Mouse (Mus musculus) kidney, embryonic 14.5 days (tissue): ENCODE data around the gene Gm28551. TPM values are rescaled to one million over a fixed set of nuclear protein-coding genes. Genes with fewer than 3 reads are reported as not detected.
"Not testable (repeated sequence)": the region's sequence is repeated elsewhere in the genome, so short reads cannot be mapped to it uniquely, and the experiment has no call there.

Experiments used
- ATAC-seq: fragments of 200-750 bp; cut with Nextera tagmentation; 2 replicates; pipeline ENCODE4 v1.8.0; 2017; ENCODE audit warnings: moderate number of reproducible peaks, mild to moderate bottlenecking, moderate TSS enrichment, moderate library complexity; ENCODE audit not compliant: low FRiP score, low TSS enrichment
- H3K27ac ChIP-seq: fragments of 300-500 bp; sonication (generic); 2 replicates; pipeline ENCODE4 v1.5.1; 2014; ENCODE audit warnings: low read depth, mild to moderate bottlenecking, low read length, moderate library complexity, mixed read lengths
- H3K27me3 ChIP-seq: fragments of 300-500 bp; sonication (generic); 2 replicates; pipeline ENCODE4 v1.6.1; 2014; ENCODE audit warnings: mild to moderate bottlenecking, low read length; ENCODE audit not compliant: control insufficient read depth, insufficient read depth
- H3K36me3 ChIP-seq: fragments of 300-500 bp; sonication (generic); 2 replicates; pipeline ENCODE4 v1.6.1; 2014; ENCODE audit warnings: low read length, mixed read lengths; ENCODE audit not compliant: control insufficient read depth, insufficient read depth
- H3K4me1 ChIP-seq: fragments of 300-500 bp; sonication (generic); 2 replicates; pipeline ENCODE4 v1.6.1; 2014; ENCODE audit warnings: low read length, mixed read lengths; ENCODE audit not compliant: control insufficient read depth, insufficient read depth
- H3K4me2 ChIP-seq: fragments of 300-500 bp; sonication (generic); replicated peaks from 2 replicates; pipeline ENCODE4 v1.6.1; 2014; ENCODE audit warnings: low read depth, mild to moderate bottlenecking, low read length
- H3K4me3 ChIP-seq: fragments of 300-500 bp; sonication (generic); 2 replicates; pipeline ENCODE4 v1.5.1; 2014; ENCODE audit warnings: mild to moderate bottlenecking, low read length
- H3K9ac ChIP-seq: fragments of 300-500 bp; sonication (generic); 2 replicates; pipeline ENCODE4 v1.6.1; 2014; ENCODE audit warnings: low read depth, mild to moderate bottlenecking, low read length, moderate library complexity
- H3K9me3 ChIP-seq: fragments of 300-500 bp; sonication (generic); 2 replicates; pipeline ENCODE4 v1.6.1; 2016; ENCODE audit warnings: low read length; ENCODE audit not compliant: control insufficient read depth
- WGBS: fragments of 180-500 bp; shearing (Covaris S2); extraction: QIAGEN DNeasy Blood & Tissue Kit; methylation state at CpG from one replicate; pipeline ENCODE4 v1.1.7; 2014; 5-methylcytosine and 5-hydroxymethylcytosine counted together
- polyA plus RNA-seq: library from polyadenylated mRNA; unstranded; fragments of >200 nt; fragmentation: Nextera tagmentation; extraction: Ambion mirVana; gene quantifications from 2 replicates; pipeline ENCODE4 v1.2.1, GENCODE M21; 2014

Gene Gm28551
- polyA plus RNA-seq, 1 experiment from 2014 or later, result 0.85 TPM

DNA sequence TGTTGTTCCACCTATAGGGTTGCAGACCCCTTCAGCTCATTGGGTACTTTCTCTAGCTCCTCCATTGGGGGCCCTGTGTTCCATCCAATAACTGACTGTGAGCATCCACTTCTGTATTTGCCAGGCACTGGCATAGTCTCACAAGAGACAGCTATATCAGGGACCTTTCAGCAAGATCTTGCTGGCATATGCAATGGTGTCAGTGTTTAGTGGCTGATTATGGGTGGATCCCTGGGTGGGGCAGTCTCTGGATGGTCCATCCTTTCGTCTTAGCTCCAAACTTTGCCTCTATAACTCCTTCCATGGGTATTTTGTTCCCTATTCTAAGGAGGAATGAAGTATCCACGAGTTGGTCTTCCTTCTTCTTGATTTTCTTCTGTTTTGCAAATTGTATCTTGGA lies 15.1 kb downstream of the Gm28551 start:
- not testable (repeated sequence) for H3K9me3 ChIP-seq, H3K27me3 ChIP-seq, H3K27ac ChIP-seq, ATAC-seq, H3K9ac ChIP-seq, H3K4me2 ChIP-seq, H3K4me3 ChIP-seq, H3K4me1 ChIP-seq
- H3K36me3 ChIP-seq, result peaks cover 10% of the 10 kb centered on the region; the same call in 1 of the 2 replicates
- WGBS, result 69% methylated on average over 2 of the region's 2 CpGs

DNA sequence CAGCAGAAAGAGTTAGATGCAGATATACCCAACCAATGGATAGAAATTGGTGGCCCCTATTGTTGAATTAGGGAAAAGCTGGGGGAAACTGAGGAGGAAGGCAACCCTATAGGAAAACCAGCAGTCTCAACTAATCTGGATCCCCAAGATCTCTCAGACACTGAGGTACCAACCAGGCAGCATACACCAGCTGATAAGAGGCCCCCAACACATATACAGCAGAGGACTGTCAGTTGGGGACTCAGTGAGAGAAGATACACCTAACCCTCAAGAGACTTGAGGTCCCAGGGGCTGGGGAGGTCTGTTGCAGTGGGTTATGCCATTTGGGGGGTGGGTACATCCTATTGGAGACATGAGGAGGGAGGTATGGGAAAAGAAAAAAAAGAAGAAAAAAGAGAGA lies 17.0 kb downstream of the Gm28551 start:
- Histone ChIP-seq H3K4me2 (no peak overlapping the region), H3K4me1 (no peaks in the 10 kb centered on the region)
- ATAC-seq, result no peak

DNA sequence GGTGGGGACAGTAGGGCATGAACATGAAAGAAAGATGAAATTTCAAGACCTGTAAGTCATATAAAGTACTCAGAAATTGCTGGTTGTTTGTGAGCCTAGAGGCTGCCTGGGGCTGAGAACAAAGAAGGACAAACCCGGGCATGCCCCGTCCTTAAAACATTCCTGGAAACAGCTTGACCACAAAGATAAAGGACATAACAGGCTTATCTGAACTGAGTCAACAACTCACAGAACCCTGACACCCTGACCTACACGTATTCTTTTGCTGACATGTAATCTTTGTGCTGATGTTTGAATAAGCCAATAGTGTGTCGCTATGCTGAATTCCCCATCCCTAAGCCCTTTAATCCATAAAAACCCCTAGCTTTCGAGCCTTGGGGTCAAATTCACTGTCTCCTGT lies 18.9 kb downstream of the Gm28551 start:
- 91% methylated on average over 5 of the region's 5 CpGs for whole genome bisulfite sequencing
- not testable (repeated sequence) for H3K27ac ChIP-seq, H3K36me3 ChIP-seq, H3K9me3 ChIP-seq, ATAC-seq, H3K9ac ChIP-seq, H3K4me1 ChIP-seq, H3K4me2 ChIP-seq, H3K4me3 ChIP-seq, H3K27me3 ChIP-seq

More for the DNA sequence above, 17.0 kb downstream of the Gm28551 start:
- Histone ChIP-seq H3K9me3 (no peaks in the 10 kb centered on the region), H3K4me3 (no peak overlapping the region), H3K36me3 (no peaks in the 10 kb centered on the region), H3K27me3 (no peaks in the 10 kb centered on the region), H3K27ac (no peak overlapping the region), H3K9ac (no peak overlapping the region)

DNA sequence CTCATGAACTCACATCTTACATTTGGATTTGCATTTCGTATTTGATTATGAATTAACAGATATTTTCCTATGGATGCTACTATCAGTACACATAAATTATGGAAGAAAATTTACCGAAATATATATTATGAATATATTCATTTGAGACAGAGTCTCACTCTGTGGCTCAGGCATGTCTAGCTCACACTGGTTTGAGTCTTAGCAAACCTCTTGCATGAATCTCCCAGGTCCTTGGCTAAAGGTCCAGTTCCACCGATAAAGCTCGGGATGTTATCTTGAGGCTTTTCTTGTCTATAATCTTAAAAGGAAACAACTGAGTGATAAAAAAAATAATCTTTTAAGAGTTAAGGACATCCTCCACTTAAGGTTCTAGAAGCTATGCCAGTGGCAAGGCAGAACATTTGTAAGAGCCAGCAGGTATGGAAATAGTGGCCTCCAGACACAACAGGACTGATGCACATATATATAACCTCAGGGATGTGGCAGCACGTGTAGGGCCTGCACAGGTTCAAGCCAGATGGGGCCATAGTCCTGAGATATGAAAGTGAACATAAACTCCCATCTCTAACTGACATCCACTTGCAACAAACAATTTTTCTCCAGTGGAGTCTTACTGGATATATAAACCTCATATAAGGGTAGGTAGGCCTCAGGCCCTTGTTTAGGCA lies 27.5 kb downstream of the Gm28551 start:
- 93% methylated on average over 5 of the region's 5 CpGs for WGBS
- no peak overlapping the region for H3K27ac ChIP-seq
- H3K4me2 ChIP-seq, result no peak overlapping the region
- no peak for ATAC-seq
- no peaks in the 10 kb centered on the region for H3K9me3 ChIP-seq
- no peak overlapping the region for H3K4me3 ChIP-seq
- H3K36me3 ChIP-seq, result peaks cover 14% of the 10 kb centered on the region; the same call in 1 of the 2 replicates
- H3K9ac ChIP-seq, result no peak overlapping the region
- H3K4me1 ChIP-seq, result no peaks in the 10 kb centered on the region
- no peaks in the 10 kb centered on the region for H3K27me3 ChIP-seq

DNA sequence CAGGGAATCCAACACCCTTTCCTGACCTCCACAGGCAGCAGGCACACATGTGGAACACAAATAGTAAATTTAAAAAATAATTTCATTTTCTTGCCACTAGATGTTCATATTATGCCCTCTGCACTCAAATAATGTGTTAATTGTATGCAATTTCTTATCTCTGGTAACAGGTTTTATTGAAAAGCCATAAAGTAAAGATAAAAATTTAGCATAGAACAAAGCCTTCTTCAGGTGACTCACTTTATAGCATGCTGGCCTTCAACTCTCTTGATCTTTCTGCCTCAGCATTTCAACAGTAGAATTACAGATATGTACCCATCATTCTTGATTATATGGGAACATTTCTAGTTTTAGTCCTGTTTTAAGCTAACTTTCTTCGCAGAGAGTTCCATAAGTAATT lies 28.2 kb downstream of the Gm28551 start:
- Histone ChIP-seq H3K9me3 (no peaks in the 10 kb centered on the region), H3K4me3 (no peak overlapping the region), H3K36me3 (peaks cover 14% of the 10 kb centered on the region; the same call in 1 of the 2 replicates), H3K27me3 (no peaks in the 10 kb centered on the region), H3K27ac (no peak overlapping the region), H3K4me2 (no peak overlapping the region), H3K4me1 (no peaks in the 10 kb centered on the region), H3K9ac (no peak overlapping the region)
- WGBS, result 94% methylated on average over 1 of the region's 1 CpGs
- ATAC-seq, result no peak

DNA sequence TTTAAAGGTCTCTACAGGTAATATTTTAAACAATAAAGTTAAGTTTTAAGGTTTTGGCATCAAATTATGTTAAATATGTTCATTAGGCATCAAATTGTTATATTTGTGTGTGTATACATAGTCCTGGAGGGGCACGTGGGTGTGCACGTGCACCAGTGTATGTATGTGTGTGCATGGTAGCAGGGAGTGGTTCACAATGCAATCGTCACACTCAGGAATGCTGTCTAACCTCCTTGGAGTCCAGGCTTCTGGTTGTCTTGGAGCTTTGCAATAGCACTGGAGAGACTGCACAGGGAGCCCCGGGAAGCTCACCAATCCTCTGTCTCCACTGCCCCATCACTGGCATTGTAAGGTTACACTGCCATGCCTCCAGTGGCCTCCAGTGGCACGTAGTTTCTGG lies 29.2 kb downstream of the Gm28551 start:
- H3K27me3 ChIP-seq, result no peaks in the 10 kb centered on the region
- H3K9me3 ChIP-seq, result no peaks in the 10 kb centered on the region
- H3K4me2 ChIP-seq, result no peak overlapping the region
- no peak overlapping the region for H3K27ac ChIP-seq
- no peak for ATAC-seq
- H3K9ac ChIP-seq, result no peak overlapping the region
- 94% methylated on average over 5 of the region's 5 CpGs for WGBS
- no peaks in the 10 kb centered on the region for H3K4me1 ChIP-seq
- H3K36me3 ChIP-seq, result peaks cover 18% of the 10 kb centered on the region; the same call in 1 of the 2 replicates
- H3K4me3 ChIP-seq, result no peak overlapping the region

DNA sequence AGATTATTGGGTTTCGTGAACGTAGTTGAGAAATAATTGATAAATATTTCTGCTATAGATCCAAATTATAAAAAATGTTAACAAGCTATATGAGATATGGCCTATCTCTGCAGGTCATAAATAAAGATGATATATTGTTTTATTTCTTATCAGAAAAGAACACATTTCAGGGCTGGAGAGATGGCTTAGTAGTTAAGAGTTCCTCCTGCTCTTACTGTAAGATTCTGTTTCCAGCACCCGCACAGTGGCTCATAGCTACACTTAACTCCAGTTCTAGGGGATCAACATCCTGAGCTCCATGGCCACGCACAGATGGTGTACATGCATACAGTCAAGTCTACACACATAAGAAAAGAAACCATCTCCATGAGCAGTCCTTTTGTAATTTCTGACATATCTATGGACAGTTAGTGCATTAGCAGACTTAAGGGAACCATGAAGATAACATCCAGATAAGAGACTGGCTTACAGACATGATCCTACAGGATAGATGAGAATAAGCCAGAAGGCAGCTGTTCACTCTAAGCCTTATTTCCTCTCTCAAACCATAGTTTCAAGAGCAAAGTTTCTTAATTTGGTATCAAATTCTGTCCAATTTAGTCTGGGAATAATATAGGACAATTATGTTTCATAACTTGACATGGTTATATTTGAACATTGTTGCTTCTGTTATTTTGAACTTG lies 30.7 kb downstream of the Gm28551 start:
- 96% methylated on average over 4 of the region's 4 CpGs for WGBS

DNA sequence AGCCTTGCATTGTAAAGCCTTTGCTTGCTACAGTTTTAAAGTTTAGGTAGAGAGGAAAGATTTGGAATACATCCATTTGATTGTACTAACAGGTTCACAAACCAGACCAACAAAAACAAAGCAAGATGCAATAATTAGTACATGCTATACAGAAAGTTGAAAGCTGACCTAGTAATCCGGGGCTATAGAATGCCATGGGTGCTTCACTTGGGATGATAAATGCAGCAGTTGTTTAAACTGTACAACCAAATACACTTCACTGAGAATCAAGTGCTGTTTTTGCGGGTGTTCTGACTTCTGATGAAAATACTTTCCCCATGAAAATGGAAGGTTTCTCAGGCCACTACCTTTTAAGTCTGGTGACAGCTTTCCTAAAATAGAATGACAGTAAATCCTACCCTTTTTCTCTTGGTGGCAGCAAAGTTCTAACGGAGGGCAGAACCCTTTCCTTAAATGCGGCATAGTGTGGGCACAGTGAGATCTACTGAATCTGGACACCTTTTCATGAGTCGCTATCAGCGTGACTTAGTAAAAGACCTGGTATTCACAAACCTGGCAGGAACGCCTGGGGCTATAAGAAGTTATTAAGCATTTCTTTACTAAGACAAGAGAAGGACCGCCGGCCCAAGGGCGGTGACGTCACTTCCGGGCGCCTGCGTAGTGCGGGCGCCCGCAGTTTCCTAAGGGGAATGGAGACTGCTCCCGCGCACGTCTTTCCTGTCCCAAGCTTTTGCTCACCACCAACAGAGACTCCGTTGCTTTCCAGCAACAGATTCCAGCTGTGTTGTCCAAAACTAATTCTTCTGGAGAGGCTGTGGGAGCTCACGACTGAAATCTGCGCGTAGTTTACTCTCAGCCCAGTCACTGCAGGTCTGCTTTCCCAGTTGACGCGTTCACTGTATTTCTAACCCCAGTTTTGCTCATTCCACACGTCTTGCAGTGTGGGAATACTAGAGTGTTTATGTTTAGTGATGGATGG lies 39.2 kb downstream of the Gm28551 start, which contains the start of gene Osgepl1:
TSS of gene Osgepl1 (plus strand) at position 636 of the 979 bp plus-strand sequence.
- Histone ChIP-seq H3K4me2 (peak within 1 kb of the TSS; percentile 69), H3K4me3 (peak within 1 kb of the TSS; percentile 67), H3K9ac (peak within 1 kb of the TSS; percentile 73), H3K9me3 (no peaks in the 10 kb centered on the region), H3K27ac (peak within 1 kb of the TSS; percentile 89), H3K4me1 (no peaks in the 10 kb centered on the region), H3K27me3 (no peaks in the 10 kb centered on the region), H3K36me3 (peaks cover 15% of the 10 kb centered on the region)
- 2% methylated on average over 27 of the region's 27 CpGs for WGBS
- ATAC-seq, result peak; percentile 98

More for the DNA sequence above, 30.7 kb downstream of the Gm28551 start:
- H3K27ac ChIP-seq, result no peak overlapping the region
- H3K4me1 ChIP-seq, result no peaks in the 10 kb centered on the region
- no peak overlapping the region for H3K4me2 ChIP-seq
- H3K27me3 ChIP-seq, result no peaks in the 10 kb centered on the region
- no peak overlapping the region for H3K9ac ChIP-seq
- ATAC-seq, result no peak
- no peaks in the 10 kb centered on the region for H3K9me3 ChIP-seq
- H3K36me3 ChIP-seq, result peaks cover 26% of the 10 kb centered on the region
- H3K4me3 ChIP-seq, result no peak overlapping the region
